Mouse (Mus musculus) heart, embryonic 13.5 days (tissue): ENCODE results near the gene Cd53. TPM values are rescaled to one million over a fixed set of nuclear protein-coding genes. Genes with fewer than 3 reads are reported as not detected.
A peak's percentile ranks its signal among the peaks of the same experiment; 100 is the strongest.

Source experiments
- ATAC-seq: fragments of 200-750 bp; cut with Nextera tagmentation; 2 replicates; pipeline ENCODE4 v1.8.0; 2017; ENCODE audit warnings: moderate TSS enrichment; ENCODE audit not compliant: insufficient number of reproducible peaks, low FRiP score, low TSS enrichment; ENCODE audit errors: extremely low read depth
- H3K27ac ChIP-seq: fragments of 300-500 bp; sonication (generic); replicated peaks from 2 replicates; pipeline ENCODE4 v1.5.1; 2015; ENCODE audit warnings: moderate library complexity, mild to moderate bottlenecking, inconsistent platforms
- H3K27me3 ChIP-seq: fragments of 300-500 bp; sonication (generic); replicated peaks from 2 replicates; pipeline ENCODE4 v1.6.1; 2015; ENCODE audit warnings: mild to moderate bottlenecking, inconsistent platforms
- H3K36me3 ChIP-seq: fragments of 300-500 bp; sonication (generic); 2 replicates; pipeline ENCODE4 v1.6.1; 2015; ENCODE audit warnings: mild to moderate bottlenecking, inconsistent platforms
- H3K4me1 ChIP-seq: fragments of 300-500 bp; sonication (generic); 2 replicates; pipeline ENCODE4 v1.6.1; 2015; ENCODE audit warnings: inconsistent platforms
- H3K4me2 ChIP-seq: fragments of 300-500 bp; sonication (generic); 2 replicates; pipeline ENCODE4 v1.6.1; 2015; ENCODE audit warnings: inconsistent platforms, mild to moderate bottlenecking, moderate library complexity
- H3K4me3 ChIP-seq: fragments of 300-500 bp; sonication (generic); 2 replicates; pipeline ENCODE4 v1.5.1; 2015; ENCODE audit warnings: moderate library complexity, mild to moderate bottlenecking, inconsistent platforms
- H3K9ac ChIP-seq: fragments of 300-500 bp; sonication (generic); 2 replicates; pipeline ENCODE4 v1.6.1; 2015; ENCODE audit warnings: inconsistent platforms, mild to moderate bottlenecking, moderate library complexity
- H3K9me3 ChIP-seq: fragments of 300-500 bp; sonication (generic); 2 replicates; pipeline ENCODE4 v1.6.1; 2016; ENCODE audit warnings: inconsistent platforms
- WGBS: fragments of 180-500 bp; shearing (Covaris S2); methylation state at CpG from one replicate; pipeline ENCODE4 v1.1.7; 2015; ENCODE audit warnings: mixed read lengths; 5-methylcytosine and 5-hydroxymethylcytosine counted together
- polyA plus RNA-seq: library from polyadenylated mRNA; unstranded; fragments of >200 nt; fragmentation: Nextera tagmentation; extraction: Ambion mirVana; gene quantifications from 2 replicates; pipeline ENCODE4 v1.2.1, GENCODE M21; 2015

The Cd53 gene
- polyA plus RNA-seq, 1 experiment from 2014 or later, result 5.2 TPM

DNA sequence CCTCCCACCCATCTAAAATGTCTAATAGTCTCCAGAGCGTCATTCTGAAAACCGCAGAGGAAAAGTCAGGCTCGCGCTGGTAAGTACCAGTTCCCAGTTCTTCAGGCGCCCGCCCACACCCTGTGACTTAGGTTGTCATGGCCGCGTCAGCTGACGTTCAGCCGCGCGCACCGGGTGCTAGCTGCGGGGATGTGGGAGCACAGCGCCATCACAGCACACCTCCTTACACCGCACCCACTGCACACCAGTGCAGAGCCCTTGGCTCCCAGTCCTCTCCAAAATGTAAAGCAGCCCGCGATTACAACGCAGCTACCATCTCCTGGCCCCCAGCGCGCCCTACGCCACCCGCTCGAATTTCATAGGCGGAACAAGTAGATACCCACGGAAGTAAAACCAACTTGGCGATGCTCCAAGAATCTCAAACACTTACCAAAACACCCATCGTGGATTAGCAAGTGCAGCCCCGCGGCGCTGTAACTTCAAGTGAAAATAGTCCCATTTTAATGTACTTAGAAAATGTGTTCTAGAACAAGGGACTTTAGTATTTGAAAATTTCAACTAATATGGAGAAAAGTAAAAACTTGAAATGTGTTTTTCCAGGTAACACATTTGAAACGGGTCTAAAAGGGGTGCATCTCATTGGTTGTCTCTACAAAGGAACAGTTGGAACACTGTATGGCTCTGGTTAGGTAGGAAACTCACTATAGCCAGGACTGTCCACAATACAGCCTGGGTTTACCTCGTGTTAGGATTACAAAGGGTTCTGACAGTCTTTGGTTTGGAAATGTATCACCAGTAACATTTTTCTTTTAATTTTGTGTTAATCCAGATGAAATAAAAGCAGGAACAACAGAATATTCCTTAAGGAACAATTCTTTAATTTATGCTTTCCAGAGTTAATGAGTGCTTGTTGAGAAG is 67.7 kb downstream of the Cd53 start:
- Histone ChIP-seq H3K9ac (peak overlapping the region; percentile 83), H3K27ac (peak overlapping the region; percentile 99), H3K4me3 (peak overlapping the region; percentile 78), H3K4me2 (peak overlapping the region; percentile 79), H3K36me3 (peaks cover 4% of the 10 kb centered on the region; the same call in 1 of the 2 replicates), H3K9me3 (peaks cover under 1% of the 10 kb centered on the region; the same call in 1 of the 2 replicates), H3K4me1 (0 out of 2 replicates have a peak, but pooled peaks cover 4% of the 10 kb centered on the region), H3K27me3 (peaks cover 11% of the 10 kb centered on the region)
- peak; percentile 83 for ATAC-seq
- 2% methylated on average over 33 of the region's 33 CpGs for WGBS

DNA sequence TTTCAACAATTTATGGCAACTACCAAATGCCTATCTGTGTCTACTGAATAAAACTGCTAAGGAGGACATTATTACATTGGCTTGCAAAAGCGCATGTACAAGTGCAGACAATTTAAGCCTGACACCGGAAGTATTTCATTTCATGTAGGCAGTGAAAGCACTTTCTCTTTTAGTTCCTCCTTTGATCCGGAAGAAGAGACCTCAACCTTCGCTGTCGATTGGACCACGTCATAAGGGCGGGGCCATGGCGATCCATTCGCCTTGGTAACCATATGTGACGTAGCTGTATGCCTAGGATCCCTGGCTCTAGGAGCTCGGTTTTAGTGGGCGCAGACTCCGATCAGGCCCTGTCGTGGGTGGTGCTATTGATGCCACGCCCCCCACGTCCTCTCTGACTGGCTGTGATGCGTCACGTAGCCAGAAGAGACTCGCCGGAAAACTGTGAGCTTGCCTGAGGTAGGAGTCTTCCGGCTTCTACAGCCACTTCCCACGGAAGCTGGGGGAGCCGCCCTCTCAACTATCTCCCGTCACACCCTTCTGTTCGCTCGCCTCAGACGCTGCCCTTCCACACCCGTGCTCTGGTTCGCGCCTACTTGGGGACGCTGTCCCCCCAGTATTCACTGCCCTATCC is 68.4 kb downstream of the Cd53 start:
- no peaks in the 10 kb centered on the region for H3K36me3 ChIP-seq
- 2% methylated on average over 31 of the region's 31 CpGs for WGBS
- H3K27me3 ChIP-seq, result peaks cover 11% of the 10 kb centered on the region
- H3K4me2 ChIP-seq, result peak overlapping the region; percentile 79
- 0 out of 2 replicates have a peak, but pooled peaks cover 4% of the 10 kb centered on the region for H3K4me1 ChIP-seq
- peak overlapping the region; percentile 78 for H3K4me3 ChIP-seq
- H3K27ac ChIP-seq, result peak overlapping the region; percentile 99
- peak overlapping the region; percentile 83 for H3K9ac ChIP-seq
- peak; percentile 97 for ATAC-seq
- H3K9me3 ChIP-seq, result no peaks in the 10 kb centered on the region; the same call in 1 of the 2 replicates

Other genes with a start within 250 kb of the Cd53 start
- 54.8 and 58.4 TPM in 2 replicates for gene Dram2, start 242.4 kb downstream of the Cd53 start, polyA plus RNA-seq
- 26.5 and 33.0 TPM in 2 replicates for gene Cept1, start 242.3 kb downstream of the Cd53 start, polyA plus RNA-seq
- gene Lrif1, start 105.2 kb downstream of the Cd53 start, polyA plus RNA-seq, result 11.0 and 11.6 TPM in 2 replicates
- not detected in 2 replicates for gene Olfr266, start 36.1 kb upstream of the Cd53 start, polyA plus RNA-seq
- 0.74 and 0.90 TPM in 2 replicates for gene Kcna3, start 246.0 kb upstream of the Cd53 start, polyA plus RNA-seq